Mouse (Mus musculus) neural tube, embryonic 11.5 days (tissue): ENCODE measurements around the gene Stx12. TPM values are rescaled to one million over a fixed set of nuclear protein-coding genes. Genes with fewer than 3 reads are reported as not detected.

Experiments used
- ATAC-seq: fragments of 200-750 bp; cut with Nextera tagmentation; 2 replicates; pipeline ENCODE4 v1.8.0; 2017; ENCODE audit warnings: moderate number of reproducible peaks, mild to moderate bottlenecking, moderate TSS enrichment, moderate library complexity; ENCODE audit not compliant: insufficient read depth, low FRiP score, low TSS enrichment
- DNase-seq: peaks from one replicate; pipeline ENCODE4 v3.0.0-alpha.2; 2015; ENCODE audit warnings: low spot score
- H3K27ac ChIP-seq: fragments of 300-500 bp; sonication (generic); 2 replicates; pipeline ENCODE4 v1.5.1; 2014; ENCODE audit warnings: low read depth, mild to moderate bottlenecking, low read length
- H3K27me3 ChIP-seq: fragments of 300-500 bp; sonication (generic); 2 replicates; pipeline ENCODE4 v1.6.1; 2014; ENCODE audit warnings: mild to moderate bottlenecking, low read length, mixed read lengths; ENCODE audit not compliant: control insufficient read depth, insufficient read depth
- H3K36me3 ChIP-seq: fragments of 300-500 bp; sonication (generic); 2 replicates; pipeline ENCODE4 v1.6.1; 2014; ENCODE audit warnings: mild to moderate bottlenecking, low read length, moderate library complexity, mixed read lengths; ENCODE audit not compliant: control insufficient read depth, insufficient read depth
- H3K4me1 ChIP-seq: fragments of 300-500 bp; sonication (generic); 2 replicates; pipeline ENCODE4 v1.6.1; 2014; ENCODE audit warnings: low read length, mixed read lengths; ENCODE audit not compliant: control insufficient read depth, insufficient read depth
- H3K4me2 ChIP-seq: fragments of 300-500 bp; sonication (generic); 2 replicates; pipeline ENCODE4 v1.6.1; 2014; ENCODE audit warnings: low read depth, mild to moderate bottlenecking, moderate library complexity
- H3K4me3 ChIP-seq: fragments of 300-500 bp; sonication (generic); 2 replicates; pipeline ENCODE4 v1.5.1; 2014; ENCODE audit warnings: low read depth, low read length
- H3K9ac ChIP-seq: fragments of 300-500 bp; sonication (generic); 2 replicates; pipeline ENCODE4 v1.6.1; 2014; ENCODE audit warnings: mild to moderate bottlenecking, low read length
- H3K9me3 ChIP-seq: fragments of 300-500 bp; sonication (generic); 2 replicates; pipeline ENCODE4 v1.6.1; 2016; ENCODE audit warnings: low read length; ENCODE audit not compliant: control insufficient read depth
- WGBS: fragments of 180-500 bp; shearing (Covaris S2); extraction: QIAGEN DNeasy Blood & Tissue Kit; methylation state at CpG from one replicate; pipeline ENCODE4 v1.1.7; 2014; 5-methylcytosine and 5-hydroxymethylcytosine counted together
- polyA plus RNA-seq: library from polyadenylated mRNA; unstranded; fragments of >200 nt; fragmentation: Nextera tagmentation; extraction: Ambion mirVana; gene quantifications from 2 replicates; pipeline ENCODE4 v1.2.1, GENCODE M21; 2014

The Stx12 gene
- polyA plus RNA-seq, 1 experiment from 2014 or later, result 103 TPM

DNA sequence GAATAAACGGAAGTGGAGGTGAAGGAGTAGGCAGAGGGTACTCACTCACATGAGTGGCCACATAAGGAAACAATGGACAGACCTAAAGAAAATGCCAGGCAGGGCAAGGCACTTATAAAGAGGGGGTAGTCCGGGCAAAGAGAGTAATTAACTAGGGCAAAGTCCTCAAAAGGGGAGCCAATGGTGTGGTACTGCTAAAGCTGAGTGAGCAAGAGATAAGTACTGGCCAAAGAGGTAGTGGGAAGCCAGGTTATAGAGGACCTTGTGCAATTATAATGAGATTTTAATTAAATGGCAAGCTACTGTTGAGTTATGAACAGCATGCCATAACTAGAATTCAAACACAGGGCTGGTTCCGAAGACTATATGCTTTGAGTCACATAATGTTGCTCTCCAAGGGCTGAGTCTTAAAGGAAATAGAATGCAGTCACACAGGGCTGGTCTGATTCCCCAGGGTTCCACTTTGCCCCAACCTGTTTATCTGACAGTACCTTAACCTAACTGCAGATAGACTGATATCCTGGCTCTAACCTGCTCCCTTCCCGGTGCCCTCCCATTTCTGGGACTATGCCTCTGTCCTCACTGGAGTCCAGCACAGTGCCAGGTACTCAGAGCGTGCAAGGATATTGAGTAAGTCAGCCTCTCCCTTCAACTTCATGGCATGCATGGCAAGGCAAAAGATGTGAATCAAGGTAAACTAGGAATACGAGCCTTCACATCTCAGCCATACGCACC lies 9.8 kb downstream of the Stx12 start:
- ATAC-seq (no peak), DNase-seq (no peak)
- H3K9me3 ChIP-seq, result no peaks in the 10 kb centered on the region
- WGBS, result 92% methylated on average over 7 of the region's 7 CpGs
- H3K4me1 ChIP-seq, result no peaks in the 10 kb centered on the region
- H3K4me2 ChIP-seq, result no peak overlapping the region
- no peak overlapping the region for H3K27ac ChIP-seq
- no peaks in the 10 kb centered on the region; the same call in none of the 2 replicates for H3K36me3 ChIP-seq
- H3K9ac ChIP-seq, result no peak overlapping the region
- H3K4me3 ChIP-seq, result no peak overlapping the region
- H3K27me3 ChIP-seq, result no peaks in the 10 kb centered on the region

GRCm38 (mm10) chr4:132873481-132874362 lies 10.6 kb downstream of the Stx12 start:
- Histone ChIP-seq H3K36me3 (peaks cover 2% of the 10 kb centered on the region), H3K27ac (no peak overlapping the region), H3K4me1 (no peaks in the 10 kb centered on the region), H3K4me3 (no peak overlapping the region), H3K9me3 (no peaks in the 10 kb centered on the region), H3K9ac (no peak overlapping the region), H3K27me3 (no peaks in the 10 kb centered on the region), H3K4me2 (no peak overlapping the region)
- WGBS, result 93% methylated on average over 11 of the region's 11 CpGs
- ATAC-seq (no peak), DNase-seq (no peak)

- ATAC-seq (no peak), DNase-seq (no peak)
- H3K27me3 ChIP-seq, result no peaks in the 10 kb centered on the region
- H3K4me2 ChIP-seq, result no peak overlapping the region
- H3K36me3 ChIP-seq, result peaks cover 4% of the 10 kb centered on the region
- H3K27ac ChIP-seq, result no peak overlapping the region
- H3K4me1 ChIP-seq, result no peaks in the 10 kb centered on the region
- WGBS, result 96% methylated on average over 3 of the region's 3 CpGs
- H3K9ac ChIP-seq, result no peak overlapping the region
- no peak overlapping the region for H3K4me3 ChIP-seq
- no peaks in the 10 kb centered on the region for H3K9me3 ChIP-seq
Measured at GRCm38 (mm10) chr4:132871116-132871515, 13.2 kb downstream of the Stx12 start.

GRCm38 (mm10) chr4:132864856-132865255 lies 19.5 kb downstream of the Stx12 start:
- no peak overlapping the region for H3K27ac ChIP-seq
- WGBS, result 96% methylated on average over 2 of the region's 2 CpGs
- no peak for ATAC-seq
- H3K36me3 ChIP-seq, result peaks cover 8% of the 10 kb centered on the region
- no peak for DNase-seq
- H3K27me3 ChIP-seq, result no peaks in the 10 kb centered on the region
- H3K4me3 ChIP-seq, result no peak overlapping the region
- H3K4me2 ChIP-seq, result no peak overlapping the region
- H3K4me1 ChIP-seq, result no peaks in the 10 kb centered on the region
- H3K9me3 ChIP-seq, result no peaks in the 10 kb centered on the region
- H3K9ac ChIP-seq, result no peak overlapping the region

DNA sequence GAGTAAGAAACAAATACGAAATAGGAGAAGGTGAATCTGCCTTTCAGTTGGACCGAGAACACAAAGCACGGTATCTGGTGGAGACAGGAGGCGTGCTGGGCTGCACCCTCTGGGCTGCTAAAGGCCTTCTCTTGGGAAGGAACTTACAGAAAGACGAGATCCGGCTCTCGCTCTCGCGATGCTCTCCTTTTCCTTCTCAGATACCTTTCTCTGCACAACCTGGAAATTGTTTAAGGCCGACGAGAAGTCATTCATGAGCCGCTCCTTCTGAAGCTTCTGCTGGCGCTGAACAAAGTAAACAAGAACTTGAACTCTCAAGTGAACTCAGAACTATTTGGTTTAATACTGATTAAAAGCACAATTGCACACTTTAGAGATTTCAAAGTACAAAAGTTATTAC lies 21.3 kb downstream of the Stx12 start:
- Histone ChIP-seq H3K36me3 (peaks cover 9% of the 10 kb centered on the region), H3K4me3 (no peak overlapping the region), H3K27ac (no peak overlapping the region), H3K4me1 (no peaks in the 10 kb centered on the region), H3K4me2 (no peak overlapping the region), H3K27me3 (no peaks in the 10 kb centered on the region), H3K9me3 (no peaks in the 10 kb centered on the region), H3K9ac (no peak overlapping the region)
- WGBS, result 93% methylated on average over 13 of the region's 13 CpGs
- DNase-seq, result no peak
- ATAC-seq, result no peak

- DNase-seq (no peak), ATAC-seq (no peak)
- WGBS, result 100% methylated on average over 1 of the region's 1 CpGs
- Histone ChIP-seq H3K4me3 (no peak overlapping the region), H3K36me3 (peaks cover 9% of the 10 kb centered on the region), H3K4me2 (no peak overlapping the region), H3K4me1 (no peaks in the 10 kb centered on the region), H3K27ac (no peak overlapping the region), H3K27me3 (no peaks in the 10 kb centered on the region), H3K9ac (no peak overlapping the region), H3K9me3 (no peaks in the 10 kb centered on the region)
Measured at GRCm38 (mm10) chr4:132860880-132861279, 23.4 kb downstream of the Stx12 start.

DNA sequence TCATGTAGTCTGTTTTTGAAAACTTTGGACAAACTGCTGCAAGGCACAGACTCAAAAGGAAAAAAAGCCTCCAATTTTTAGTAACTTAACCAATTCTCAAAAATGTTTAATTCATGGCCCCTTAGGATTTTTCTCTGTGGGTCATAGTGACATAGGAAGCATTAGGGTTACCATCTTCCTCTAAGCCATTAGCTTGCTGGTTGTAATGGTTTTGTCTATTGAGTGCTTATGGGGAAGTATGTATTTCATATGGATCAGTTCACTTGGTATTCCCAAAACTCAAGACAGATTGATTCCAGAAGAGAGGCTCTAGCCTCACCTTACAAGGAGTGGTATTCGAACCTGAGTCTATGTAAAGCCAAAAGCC lies 40.6 kb downstream of the Stx12 start:
- H3K4me1 ChIP-seq, result peaks cover 6% of the 10 kb centered on the region; the same call in 1 of the 2 replicates
- ATAC-seq, result no peak
- H3K27me3 ChIP-seq, result no peaks in the 10 kb centered on the region
- H3K4me3 ChIP-seq, result peak overlapping the region; percentile 93; the same call in 1 of the 2 replicates
- 78% methylated on average over 1 of the region's 1 CpGs for WGBS
- DNase-seq, result no peak
- no peaks in the 10 kb centered on the region for H3K9me3 ChIP-seq
- peak overlapping the region; percentile 95 for H3K9ac ChIP-seq
- H3K4me2 ChIP-seq, result peak overlapping the region; percentile 70
- peak overlapping the region; percentile 68; the same call in 1 of the 2 replicates for H3K27ac ChIP-seq
- H3K36me3 ChIP-seq, result peaks cover 7% of the 10 kb centered on the region

GRCm38 (mm10) chr4:132842970-132843704 lies 41.2 kb downstream of the Stx12 start, which contains the start of gene Ppp1r8:
TSS of gene Ppp1r8 (minus strand) at chr4:132843169.
- 1% methylated on average over 40 of the region's 40 CpGs for WGBS
- H3K9ac ChIP-seq, result peak within 1 kb of the TSS; percentile 95
- H3K36me3 ChIP-seq, result peaks cover 11% of the 10 kb centered on the region
- ATAC-seq (peak; percentile 96), DNase-seq (peak; percentile 97)
- H3K4me2 ChIP-seq, result peak within 1 kb of the TSS; percentile 70
- H3K4me3 ChIP-seq, result peak within 1 kb of the TSS; percentile 93
- H3K4me1 ChIP-seq, result peaks cover 6% of the 10 kb centered on the region; the same call in 1 of the 2 replicates
- H3K27ac ChIP-seq, result peak within 1 kb of the TSS; percentile 68
- no peaks in the 10 kb centered on the region for H3K9me3 ChIP-seq
- H3K27me3 ChIP-seq, result no peaks in the 10 kb centered on the region
